Mouse (Mus musculus): ENCODE data around the gene Plgrkt. TPM values are rescaled to one million over a fixed set of nuclear protein-coding genes. Genes with fewer than 3 reads are reported as not detected.

Plgrkt gene
- polyA plus RNA-seq, 1 experiment from 2014 or later = 126 TPM

GRCm38 (mm10) chr19:29405388-29405787 lies 38.2 kb upstream of the Plgrkt start:
- Histone ChIP-seq H3K9me3 (ENCODE audit: control insufficient read depth, low read length) (no peaks in the 10 kb centered on the region), H3K4me3 (ENCODE audit: low read depth, low read length) (no peak overlapping the region), H3K27ac (ENCODE audit: low read depth) (no peak overlapping the region), H3K36me3 (ENCODE audit: control insufficient read depth, insufficient read depth, low read length) (no peaks in the 10 kb centered on the region), H3K9ac (ENCODE audit: low read length) (no peak overlapping the region), H3K4me2 (ENCODE audit: low read length) (no peak overlapping the region), H3K4me1 (replicated peaks; ENCODE audit: control insufficient read depth, insufficient read depth, low read length) (no peaks in the 10 kb centered on the region), H3K27me3 (replicated peaks; ENCODE audit: control insufficient read depth, insufficient read depth, low read length) (no peaks in the 10 kb centered on the region)
- ATAC-seq (replicated peaks; ENCODE audit: low FRiP score, low TSS enrichment, low read depth) = no peak
- DNase-seq (ENCODE audit: low spot score) = no peak
- WGBS = 18% methylated on average over 2 of the region's 2 CpGs

- no peak for DNase-seq (ENCODE audit: low spot score)
- H3K4me1 ChIP-seq (replicated peaks; ENCODE audit: control insufficient read depth, insufficient read depth, low read length) = no peaks in the 10 kb centered on the region
- no peaks in the 10 kb centered on the region for H3K36me3 ChIP-seq (ENCODE audit: control insufficient read depth, insufficient read depth, low read length)
- no peak overlapping the region for H3K4me2 ChIP-seq (ENCODE audit: low read length)
- no peaks in the 10 kb centered on the region for H3K27me3 ChIP-seq (replicated peaks; ENCODE audit: control insufficient read depth, insufficient read depth, low read length)
- no peak for ATAC-seq (replicated peaks; ENCODE audit: low FRiP score, low TSS enrichment, low read depth)
- 85% methylated on average over 4 of the region's 4 CpGs for WGBS
- H3K27ac ChIP-seq (ENCODE audit: low read depth) = no peak overlapping the region
- H3K9me3 ChIP-seq (ENCODE audit: control insufficient read depth, low read length) = peaks cover 2% of the 10 kb centered on the region
- no peak overlapping the region for H3K4me3 ChIP-seq (ENCODE audit: low read depth, low read length)
- no peak overlapping the region for H3K9ac ChIP-seq (ENCODE audit: low read length)
These were observed 36.1 kb upstream of the Plgrkt start for GRCm38 (mm10) chr19:29403251-29403650.

DNA sequence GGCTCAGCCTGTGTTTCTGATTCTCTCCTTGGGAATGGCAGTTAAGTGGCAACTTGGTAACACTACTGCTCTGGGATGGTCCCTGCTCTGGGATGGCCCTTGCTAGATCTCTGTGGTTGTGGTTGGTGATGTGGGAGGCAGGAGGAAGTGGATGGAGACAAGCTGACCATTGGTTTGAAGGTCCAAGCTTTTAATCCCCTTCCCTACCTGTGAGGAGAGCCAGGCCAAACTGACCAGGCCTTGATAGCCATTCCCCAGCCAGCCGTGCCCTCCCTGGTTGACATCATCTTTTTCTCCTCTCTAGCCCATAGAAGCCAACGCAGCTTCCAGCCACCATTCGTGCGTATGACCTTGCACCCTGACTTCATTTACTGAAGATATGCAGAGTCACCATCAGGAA lies 35.4 kb upstream of the Plgrkt start:
- Histone ChIP-seq H3K27ac (ENCODE audit: low read depth) (no peak overlapping the region), H3K9ac (ENCODE audit: low read length) (no peak overlapping the region), H3K9me3 (ENCODE audit: control insufficient read depth, low read length) (peaks cover 7% of the 10 kb centered on the region), H3K4me3 (ENCODE audit: low read depth, low read length) (no peak overlapping the region), H3K36me3 (ENCODE audit: control insufficient read depth, insufficient read depth, low read length) (no peaks in the 10 kb centered on the region), H3K4me2 (ENCODE audit: low read length) (no peak overlapping the region), H3K27me3 (replicated peaks; ENCODE audit: control insufficient read depth, insufficient read depth, low read length) (no peaks in the 10 kb centered on the region), H3K4me1 (replicated peaks; ENCODE audit: control insufficient read depth, insufficient read depth, low read length) (no peaks in the 10 kb centered on the region)
- ATAC-seq (replicated peaks; ENCODE audit: low FRiP score, low TSS enrichment, low read depth) (no peak), DNase-seq (ENCODE audit: low spot score) (no peak)
- 87% methylated on average over 4 of the region's 4 CpGs for WGBS

GRCm38 (mm10) chr19:29400466-29400865 lies 33.3 kb upstream of the Plgrkt start:
- Histone ChIP-seq H3K4me3 (ENCODE audit: low read depth, low read length) (no peak overlapping the region), H3K4me2 (ENCODE audit: low read length) (no peak overlapping the region), H3K4me1 (replicated peaks; ENCODE audit: control insufficient read depth, insufficient read depth, low read length) (no peaks in the 10 kb centered on the region), H3K9ac (ENCODE audit: low read length) (no peak overlapping the region), H3K27ac (ENCODE audit: low read depth) (no peak overlapping the region), H3K9me3 (ENCODE audit: control insufficient read depth, low read length) (peaks cover 7% of the 10 kb centered on the region), H3K36me3 (ENCODE audit: control insufficient read depth, insufficient read depth, low read length) (no peaks in the 10 kb centered on the region), H3K27me3 (replicated peaks; ENCODE audit: control insufficient read depth, insufficient read depth, low read length) (no peaks in the 10 kb centered on the region)
- ATAC-seq (replicated peaks; ENCODE audit: low FRiP score, low TSS enrichment, low read depth) (no peak), DNase-seq (ENCODE audit: low spot score) (no peak)
- WGBS = 74% methylated on average over 3 of the region's 3 CpGs

DNA sequence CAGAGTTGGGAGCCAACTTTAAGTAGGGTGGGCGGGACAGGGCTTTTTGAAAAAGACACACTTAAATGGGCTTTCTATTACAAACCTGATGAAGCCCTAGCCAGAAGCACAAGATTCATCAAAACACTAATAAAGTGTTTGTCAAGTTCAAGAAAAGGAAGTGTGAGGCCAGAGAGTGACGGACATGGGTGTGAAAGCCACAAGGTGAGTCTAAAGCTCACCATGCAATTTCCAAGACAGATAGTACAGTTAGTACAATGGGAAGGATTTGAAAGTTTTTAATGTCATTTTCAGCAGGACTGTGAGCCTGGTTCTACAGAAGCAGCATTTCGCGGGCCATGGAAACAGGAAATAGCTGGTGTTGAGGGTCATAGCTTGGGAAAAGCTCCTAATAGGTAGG lies 32.6 kb upstream of the Plgrkt start:
- 87% methylated on average over 4 of the region's 4 CpGs for WGBS
- H3K9me3 ChIP-seq (ENCODE audit: control insufficient read depth, low read length) = peaks cover 7% of the 10 kb centered on the region
- no peak for ATAC-seq (replicated peaks; ENCODE audit: low FRiP score, low TSS enrichment, low read depth)
- H3K4me2 ChIP-seq (ENCODE audit: low read length) = no peak overlapping the region
- H3K9ac ChIP-seq (ENCODE audit: low read length) = no peak overlapping the region
- H3K27ac ChIP-seq (ENCODE audit: low read depth) = no peak overlapping the region
- DNase-seq (ENCODE audit: low spot score) = no peak
- no peak overlapping the region for H3K4me3 ChIP-seq (ENCODE audit: low read depth, low read length)
- no peaks in the 10 kb centered on the region for H3K27me3 ChIP-seq (replicated peaks; ENCODE audit: control insufficient read depth, insufficient read depth, low read length)
- H3K4me1 ChIP-seq (replicated peaks; ENCODE audit: control insufficient read depth, insufficient read depth, low read length) = no peaks in the 10 kb centered on the region
- no peaks in the 10 kb centered on the region for H3K36me3 ChIP-seq (ENCODE audit: control insufficient read depth, insufficient read depth, low read length)

- Histone ChIP-seq H3K4me2 (ENCODE audit: low read length) (no peak overlapping the region), H3K27me3 (replicated peaks; ENCODE audit: control insufficient read depth, insufficient read depth, low read length) (no peaks in the 10 kb centered on the region), H3K9me3 (ENCODE audit: control insufficient read depth, low read length) (peaks cover 7% of the 10 kb centered on the region), H3K4me3 (ENCODE audit: low read depth, low read length) (no peak overlapping the region), H3K9ac (ENCODE audit: low read length) (no peak overlapping the region), H3K27ac (ENCODE audit: low read depth) (no peak overlapping the region), H3K4me1 (replicated peaks; ENCODE audit: control insufficient read depth, insufficient read depth, low read length) (no peaks in the 10 kb centered on the region), H3K36me3 (ENCODE audit: control insufficient read depth, insufficient read depth, low read length) (no peaks in the 10 kb centered on the region)
- ATAC-seq (replicated peaks; ENCODE audit: low FRiP score, low TSS enrichment, low read depth) = no peak
- 57% methylated on average over 1 of the region's 1 CpGs for WGBS
- no peak for DNase-seq (ENCODE audit: low spot score)
These were observed 29.2 kb upstream of the Plgrkt start for GRCm38 (mm10) chr19:29396353-29396752.

- WGBS = 90% methylated on average over 2 of the region's 2 CpGs
- Histone ChIP-seq H3K27ac (ENCODE audit: low read depth) (no peak overlapping the region), H3K36me3 (ENCODE audit: control insufficient read depth, insufficient read depth, low read length) (no peaks in the 10 kb centered on the region), H3K4me1 (replicated peaks; ENCODE audit: control insufficient read depth, insufficient read depth, low read length) (no peaks in the 10 kb centered on the region), H3K4me2 (ENCODE audit: low read length) (no peak overlapping the region), H3K27me3 (replicated peaks; ENCODE audit: control insufficient read depth, insufficient read depth, low read length) (no peaks in the 10 kb centered on the region), H3K4me3 (ENCODE audit: low read depth, low read length) (no peak overlapping the region), H3K9ac (ENCODE audit: low read length) (no peak overlapping the region), H3K9me3 (ENCODE audit: control insufficient read depth, low read length) (peaks cover 7% of the 10 kb centered on the region)
- DNase-seq (ENCODE audit: low spot score) = no peak
- no peak for ATAC-seq (replicated peaks; ENCODE audit: low FRiP score, low TSS enrichment, low read depth)
These were observed 27.5 kb upstream of the Plgrkt start for GRCm38 (mm10) chr19:29394721-29395120.

DNA sequence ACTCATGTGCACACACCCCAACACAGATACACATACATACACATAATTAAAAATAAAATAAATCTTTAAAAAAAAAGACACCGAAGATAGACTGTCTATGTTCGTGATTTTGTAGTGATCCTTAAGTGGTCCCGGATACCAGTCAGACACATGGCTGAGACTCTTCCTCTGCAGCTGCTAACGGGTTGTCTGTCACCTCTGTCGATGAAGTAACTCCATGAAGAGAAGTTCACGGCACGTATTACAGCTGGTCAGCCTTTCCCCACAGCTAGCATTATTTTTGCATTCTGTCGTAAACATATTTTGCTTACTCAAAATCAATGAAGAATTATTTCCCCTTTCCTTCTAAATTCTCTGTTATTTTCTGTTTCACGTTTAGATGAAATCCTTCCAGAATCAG lies 26.1 kb upstream of the Plgrkt start:
- Histone ChIP-seq H3K27me3 (replicated peaks; ENCODE audit: control insufficient read depth, insufficient read depth, low read length) (no peaks in the 10 kb centered on the region), H3K36me3 (ENCODE audit: control insufficient read depth, insufficient read depth, low read length) (no peaks in the 10 kb centered on the region), H3K9me3 (ENCODE audit: control insufficient read depth, low read length) (peaks cover 6% of the 10 kb centered on the region), H3K9ac (ENCODE audit: low read length) (no peak overlapping the region), H3K27ac (ENCODE audit: low read depth) (no peak overlapping the region), H3K4me1 (replicated peaks; ENCODE audit: control insufficient read depth, insufficient read depth, low read length) (no peaks in the 10 kb centered on the region), H3K4me3 (ENCODE audit: low read depth, low read length) (no peak overlapping the region), H3K4me2 (ENCODE audit: low read length) (no peak overlapping the region)
- ATAC-seq (replicated peaks; ENCODE audit: low FRiP score, low TSS enrichment, low read depth) = no peak
- DNase-seq (ENCODE audit: low spot score) = no peak
- 83% methylated on average over 9 of the region's 9 CpGs for WGBS

DNA sequence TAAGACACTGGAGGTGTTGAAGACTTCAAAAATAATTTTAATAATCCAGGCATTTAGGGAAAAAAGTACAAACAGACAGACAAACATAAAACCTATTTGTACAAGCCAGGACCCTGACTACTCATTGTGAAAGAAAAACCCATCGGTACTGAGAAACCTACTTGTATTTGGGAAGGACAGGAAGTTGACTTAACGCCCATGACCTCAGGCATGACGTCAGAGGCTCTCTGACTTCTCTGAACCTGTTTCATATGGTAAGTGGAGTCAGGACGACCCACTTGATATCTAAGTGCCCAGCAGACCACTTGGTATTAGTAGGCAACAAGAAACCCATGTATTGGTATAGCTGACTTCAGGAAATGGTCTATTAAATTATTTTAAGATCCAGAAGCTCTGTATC lies 24.1 kb upstream of the Plgrkt start:
- ATAC-seq (replicated peaks; ENCODE audit: low FRiP score, low TSS enrichment, low read depth) (no peak), DNase-seq (ENCODE audit: low spot score) (no peak)
- Histone ChIP-seq H3K4me2 (ENCODE audit: low read length) (no peak overlapping the region), H3K36me3 (ENCODE audit: control insufficient read depth, insufficient read depth, low read length) (no peaks in the 10 kb centered on the region), H3K4me3 (ENCODE audit: low read depth, low read length) (no peak overlapping the region), H3K27ac (ENCODE audit: low read depth) (no peak overlapping the region), H3K9me3 (ENCODE audit: control insufficient read depth, low read length) (no peaks in the 10 kb centered on the region), H3K9ac (ENCODE audit: low read length) (no peak overlapping the region), H3K4me1 (replicated peaks; ENCODE audit: control insufficient read depth, insufficient read depth, low read length) (no peaks in the 10 kb centered on the region), H3K27me3 (replicated peaks; ENCODE audit: control insufficient read depth, insufficient read depth, low read length) (no peaks in the 10 kb centered on the region)
- WGBS = 73% methylated on average over 4 of the region's 4 CpGs

Data from intestine, embryonic 14.5 days (tissue).